Mouse (Mus musculus) liver, adult 2 months (tissue): ENCODE measurements at regions not wholly inside any gene's neighbourhood (a gene's known extent, or its start where the extent isn't known, plus 50 kb on each side); places are given as distances from the start of the nearest gene placed in this dataset.

Experiments
- CTCF ChIP-seq: fragments of 200-500 bp; IDR thresholded peaks from 2 replicates; pipeline ENCODE4 v1.5.1; 2011; ENCODE audit warnings: low read depth, low read length, control low read depth
- POLR2A ChIP-seq: fragments of 200-500 bp; IDR thresholded peaks from 2 replicates; pipeline ENCODE4 v1.6.1; 2011; ENCODE audit warnings: low read length, control low read depth; ENCODE audit not compliant: insufficient read depth; ENCODE audit errors: extremely low read depth

GRCm38 (mm10) chr7:123823976-123824375 lies 158.7 kb upstream of the Hs3st4 start:
- TF ChIP-seq CTCF (no peak), POLR2A (no peak)
